Mouse (Mus musculus): ENCODE results near the gene Taar3.
A peak's percentile ranks its signal among the peaks of the same experiment; 100 is the strongest.

The Taar3 gene

GRCm38 (mm10) chr10:23949508-23950005 lies at the start of gene Taar3:
TSS of gene Taar3 (plus strand) at chr10:23949558.
- no peak for DNase-seq (ENCODE audit: low spot score)

DNA sequence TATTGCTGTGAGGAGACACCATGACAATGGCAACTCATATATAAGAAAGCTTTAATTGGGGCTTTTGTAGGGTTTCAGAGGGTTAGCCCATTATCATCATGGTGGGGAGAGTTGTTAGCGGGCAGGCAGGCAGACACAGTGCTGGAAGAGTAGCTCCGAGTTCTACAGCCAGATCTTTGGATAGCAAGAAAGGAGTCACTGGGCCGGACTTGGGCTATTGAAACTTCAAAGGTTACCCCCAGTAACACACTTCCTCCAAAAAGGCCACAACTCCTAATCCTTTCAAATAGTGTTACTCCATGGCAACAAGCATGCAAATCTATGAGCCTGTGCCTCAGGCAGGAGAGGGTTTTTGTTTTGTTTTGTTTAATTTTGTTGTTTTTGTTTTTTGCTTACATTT lies 48.2 kb upstream of the Taar3 start:
- no peak for DNase-seq (ENCODE audit: low spot score)

DNA sequence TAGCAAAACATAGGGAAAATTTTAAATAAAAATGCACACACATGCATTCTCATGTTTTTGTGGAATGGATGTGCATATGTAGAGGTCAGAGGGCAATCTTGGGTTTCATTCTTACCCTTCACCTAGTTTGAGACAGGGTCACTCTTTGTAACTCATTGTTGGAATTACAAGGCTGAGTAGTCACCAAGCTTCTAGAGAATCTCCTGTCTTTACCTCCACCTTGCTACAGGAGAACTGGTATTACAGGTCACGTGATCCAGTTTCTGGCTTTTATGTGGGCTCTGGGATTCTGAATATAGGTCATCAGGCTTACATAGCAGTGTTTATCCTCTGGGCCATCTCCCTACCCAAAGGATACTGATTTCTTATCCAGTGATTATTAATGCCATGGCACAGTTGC lies 43.7 kb upstream of the Taar3 start:
- no peak for DNase-seq (ENCODE audit: low spot score)

DNA sequence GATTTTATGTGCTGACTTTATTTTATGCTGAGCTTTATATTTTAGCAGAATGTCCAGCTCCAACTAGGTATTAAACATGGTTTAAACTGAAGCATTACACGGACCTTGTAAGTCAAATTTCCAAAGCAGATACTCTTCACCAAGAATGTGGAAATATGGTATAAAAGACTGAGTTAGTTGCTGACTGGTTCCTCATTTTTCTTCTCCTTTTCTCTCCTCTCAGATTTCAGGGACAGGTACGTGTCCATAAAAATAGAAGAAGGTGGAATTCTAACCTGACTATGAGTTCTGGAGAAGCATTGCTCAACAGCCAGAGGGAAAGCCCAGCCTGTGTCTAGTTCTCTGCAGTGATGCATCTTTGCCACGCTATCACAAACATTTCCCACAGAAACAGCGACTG lies 29.3 kb upstream of the Taar3 start, which contains the start of gene Taar1:
TSS of gene Taar1 (plus strand) at position 301 of the 400 bp plus-strand sequence.
- DNase-seq (ENCODE audit: low spot score), result no peak

- DNase-seq (ENCODE audit: low spot score), result no peak
These were observed 26.9 kb upstream of the Taar3 start for GRCm38 (mm10) chr10:23922468-23922867.

GRCm38 (mm10) chr10:23923941-23924340 lies 25.4 kb upstream of the Taar3 start:
- DNase-seq (ENCODE audit: low spot score), result no peak

DNA sequence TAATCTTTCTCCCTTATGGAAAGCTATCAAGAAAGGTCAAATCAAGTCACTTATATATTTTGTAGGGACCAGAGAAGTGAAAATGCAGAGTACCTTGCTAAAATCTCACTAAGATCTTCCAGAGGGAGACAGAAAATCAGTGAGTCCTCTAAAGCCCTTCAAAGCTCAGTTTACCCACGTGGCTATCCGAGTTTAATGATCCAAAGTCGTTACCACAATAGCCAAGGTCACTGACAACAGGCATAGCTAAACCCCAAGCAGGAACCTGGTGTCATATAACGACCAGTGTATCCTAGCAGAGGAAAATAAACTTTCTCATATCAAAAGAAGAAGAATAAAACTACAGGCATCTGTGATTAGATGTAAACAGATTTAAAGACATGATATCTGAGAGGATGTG lies 11.7 kb upstream of the Taar3 start:
- DNase-seq (ENCODE audit: low spot score), result no peak

DNA sequence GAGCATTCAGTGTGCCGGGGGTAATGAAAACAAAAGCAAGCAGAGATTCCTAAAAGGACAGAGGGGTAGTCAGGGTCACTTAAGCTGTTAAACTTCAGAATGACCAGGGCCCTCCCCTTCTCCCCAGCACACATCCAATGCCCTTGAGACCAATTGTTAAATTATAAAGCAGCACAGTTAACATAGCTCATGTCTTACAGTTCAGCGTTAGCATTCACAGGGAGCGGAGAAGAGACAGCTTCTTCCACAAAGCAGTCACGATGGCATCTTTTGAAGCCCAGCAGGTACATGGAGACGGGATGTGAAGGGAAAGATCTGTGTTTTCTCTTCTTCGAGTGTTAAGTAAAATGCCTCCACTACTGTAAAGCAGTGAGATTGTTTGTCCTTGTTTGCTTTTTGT lies 11.0 kb upstream of the Taar3 start, which contains the start of gene Taar2:
TSS of gene Taar2 (plus strand) at position 261 of the 400 bp plus-strand sequence.
- no peak for DNase-seq (ENCODE audit: low spot score)

GRCm38 (mm10) chr10:23942465-23942864 lies 6.9 kb upstream of the Taar3 start:
- DNase-seq (ENCODE audit: low spot score), result peak; percentile 5

GRCm38 (mm10) chr10:23948026-23948425 lies 1.3 kb upstream of the Taar3 start:
- no peak for DNase-seq (ENCODE audit: low spot score)

- no peak for DNase-seq (ENCODE audit: low spot score)
These were observed 2.4 kb downstream of the Taar3 start for GRCm38 (mm10) chr10:23951714-23952113.

DNA sequence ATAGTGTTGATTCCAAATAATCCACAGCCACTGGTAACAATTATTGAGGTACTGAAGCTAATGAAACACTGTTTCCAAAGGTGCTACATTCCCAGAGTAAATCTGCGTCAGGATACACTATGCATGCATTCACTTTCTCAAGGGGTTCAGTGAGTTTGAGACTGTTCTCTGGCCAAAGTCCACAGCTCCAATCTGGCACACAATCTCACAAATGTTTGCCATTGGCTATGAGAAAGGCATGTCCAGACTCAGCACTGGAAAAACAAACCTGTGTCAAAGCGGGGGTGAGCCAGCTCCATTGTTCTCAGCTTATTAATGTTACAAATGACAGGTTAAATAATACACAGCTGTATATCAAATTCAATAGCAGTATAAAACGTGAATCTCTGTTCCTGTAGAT lies 9.7 kb downstream of the Taar3 start:
- no peak for DNase-seq (ENCODE audit: low spot score)

GRCm38 (mm10) chr10:23960444-23960915 lies 11.1 kb downstream of the Taar3 start, which contains the start of gene Taar4:
TSS of gene Taar4 (plus strand) at chr10:23960494.
- DNase-seq (ENCODE audit: low spot score), result no peak

GRCm38 (mm10) chr10:23963444-23963843 lies 14.1 kb downstream of the Taar3 start:
- DNase-seq (ENCODE audit: low spot score), result no peak

DNA sequence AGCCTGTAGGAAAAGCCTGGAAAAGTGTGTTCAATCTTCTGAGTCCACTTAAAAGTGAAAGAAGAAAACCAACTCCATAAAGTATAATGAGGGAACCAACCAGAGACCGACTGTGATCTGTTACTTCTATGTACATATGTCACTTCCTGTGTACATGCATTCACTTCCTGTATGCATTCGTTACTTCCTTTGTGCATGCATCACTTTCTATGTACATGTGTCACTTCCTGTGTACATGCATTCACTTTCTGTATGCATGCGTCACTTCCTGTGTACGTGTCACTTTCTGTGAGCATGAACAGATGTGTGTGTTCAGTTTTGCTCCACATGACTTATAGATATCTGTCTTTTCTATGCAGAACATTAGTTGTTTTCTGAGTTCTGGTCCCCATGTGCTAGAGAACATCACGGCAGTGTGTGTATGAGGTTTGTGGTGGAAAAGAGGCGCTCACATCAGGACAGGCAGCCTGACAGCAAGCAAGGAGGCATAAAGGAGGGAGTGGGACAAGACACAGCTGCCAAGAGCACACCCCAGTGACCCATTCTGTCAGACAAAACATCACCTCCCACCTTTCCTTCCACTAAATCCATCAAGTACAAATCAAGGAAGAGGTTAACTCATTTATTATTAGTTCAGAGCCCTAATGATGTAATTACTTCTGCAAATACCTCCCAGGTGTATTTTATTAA lies 15.7 kb downstream of the Taar3 start:
- no peak for DNase-seq (ENCODE audit: low spot score)

DNA sequence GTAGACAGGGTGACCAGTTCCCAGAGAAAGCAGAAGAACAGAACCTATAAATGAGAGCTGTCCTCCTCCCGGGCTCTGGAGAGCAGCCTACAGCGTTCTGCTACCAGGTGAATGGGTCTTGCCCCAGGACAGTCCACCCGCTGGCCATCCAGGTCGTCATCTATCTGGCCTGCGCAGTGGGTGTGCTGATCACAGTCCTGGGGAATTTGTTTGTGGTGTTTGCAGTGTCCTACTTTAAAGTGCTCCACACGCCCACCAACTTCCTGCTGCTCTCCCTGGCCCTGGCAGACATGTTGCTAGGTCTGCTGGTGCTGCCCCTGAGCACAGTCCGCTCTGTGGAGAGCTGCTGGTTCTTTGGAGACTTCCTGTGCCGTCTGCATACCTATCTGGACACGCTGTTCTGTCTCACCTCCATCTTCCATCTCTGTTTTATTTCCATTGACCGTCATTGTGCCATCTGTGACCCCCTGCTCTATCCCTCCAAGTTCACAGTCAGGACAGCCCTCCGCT lies 21.4 kb downstream of the Taar3 start, which contains the start of gene Taar5:
TSS of gene Taar5 (plus strand) at position 51 of the 510 bp plus-strand sequence.
- DNase-seq (ENCODE audit: low spot score), result no peak

GRCm38 (mm10) chr10:23971256-23971655 lies 21.9 kb downstream of the Taar3 start:
- DNase-seq (ENCODE audit: low spot score), result no peak

GRCm38 (mm10) chr10:23977958-23978357 lies 28.6 kb downstream of the Taar3 start:
- DNase-seq (ENCODE audit: low spot score), result no peak

- peak; percentile 86 for DNase-seq (ENCODE audit: low spot score)
These were observed 29.7 kb downstream of the Taar3 start for GRCm38 (mm10) chr10:23978901-23979705.

DNA sequence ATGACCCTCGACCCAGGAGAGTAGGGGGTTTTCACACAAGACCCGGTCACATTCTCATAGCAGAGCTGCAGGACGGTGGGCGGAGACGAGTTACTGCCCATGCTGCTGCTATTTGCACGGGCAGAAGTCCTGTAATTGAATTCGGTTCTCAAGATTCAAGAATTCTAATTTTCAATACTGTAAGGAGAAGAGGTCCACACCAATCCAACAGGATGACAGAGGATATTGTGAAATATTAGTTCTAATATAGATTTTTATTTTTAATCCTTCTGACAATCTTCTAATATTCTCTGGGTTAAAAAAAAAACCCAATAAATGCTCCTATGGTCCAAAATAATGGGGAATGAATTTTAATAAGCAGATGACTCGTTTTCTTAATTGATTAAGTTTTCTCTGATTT lies 36.2 kb downstream of the Taar3 start, which contains the start of gene Taar6:
TSS of gene Taar6 (minus strand) at position 101 of the 400 bp plus-strand sequence.
- no peak for DNase-seq (ENCODE audit: low spot score)

- no peak for DNase-seq (ENCODE audit: low spot score)
These were observed 37.1 kb downstream of the Taar3 start for GRCm38 (mm10) chr10:23986419-23986818.

DNA sequence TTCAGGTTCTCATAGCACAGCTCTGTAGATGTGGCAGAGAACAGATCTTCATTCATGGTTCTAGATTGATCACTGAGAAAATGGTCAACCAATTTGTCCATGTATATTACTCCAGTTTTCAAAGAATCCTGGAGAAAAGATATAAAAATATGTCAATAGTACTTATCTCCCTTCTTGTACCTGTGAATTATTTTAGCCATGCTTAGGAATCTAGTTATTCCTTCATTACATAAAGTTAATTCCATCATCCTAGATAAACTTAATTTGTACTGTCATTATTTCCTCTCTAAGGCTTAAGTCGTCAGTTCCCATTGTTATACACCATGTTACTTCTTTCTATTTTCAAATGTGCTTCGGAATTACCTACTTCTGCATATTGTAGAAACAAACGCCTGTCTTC lies 44.0 kb downstream of the Taar3 start, which contains the start of gene Taar7a:
TSS of gene Taar7a (minus strand) at position 101 of the 400 bp plus-strand sequence.
- DNase-seq (ENCODE audit: low spot score), result no peak

Measured in retina, embryonic 14.5 days (tissue).